Mouse (Mus musculus) limb, embryonic 13.5 days (tissue): ENCODE data around the gene Stam2. TPM values are rescaled to one million over a fixed set of nuclear protein-coding genes. Genes with fewer than 3 reads are reported as not detected.

Experiments used
- polyA plus RNA-seq: library from polyadenylated mRNA; unstranded; fragments of >200 nt; fragmentation: Nextera tagmentation; extraction: Ambion mirVana; gene quantifications from 2 replicates; pipeline ENCODE4 v1.2.1, GENCODE M21; 2015

The Stam2 gene
- polyA plus RNA-seq, 1 experiment from 2014 or later, result 32.3 TPM

Other genes starting within 250 kb of the Stam2 start
- 1.3 and 1.6 TPM in 2 replicates for gene Cacnb4, start 65.5 kb downstream of the Stam2 start, polyA plus RNA-seq
- 11.8 and 12.6 TPM in 2 replicates for gene Fmnl2, start 115.6 kb upstream of the Stam2 start, polyA plus RNA-seq